Mouse (Mus musculus) lung, postnatal 0 days (tissue): ENCODE measurements around the gene Angpt4. TPM values are rescaled to one million over a fixed set of nuclear protein-coding genes. Genes with fewer than 3 reads are reported as not detected.

ENCODE experiments used
- ATAC-seq: fragments of 200-750 bp; cut with Nextera tagmentation; 2 replicates; pipeline ENCODE4 v1.8.0; 2017; ENCODE audit warnings: moderate library complexity
- DNase-seq: peaks from one replicate; pipeline ENCODE4 v3.0.0-alpha.2; 2016; ENCODE audit warnings: low spot score
- H3K27ac ChIP-seq: fragments of 300-500 bp; sonication (generic); 2 replicates; pipeline ENCODE4 v1.5.1; 2014; ENCODE audit warnings: antibody characterized with exemption, mild to moderate bottlenecking, low read length, mixed read lengths
- H3K27me3 ChIP-seq: fragments of 300-500 bp; sonication (generic); replicated peaks from 2 replicates; pipeline ENCODE4 v1.6.1; 2014; ENCODE audit warnings: low read length, mixed read lengths; ENCODE audit not compliant: insufficient read depth
- H3K36me3 ChIP-seq: fragments of 300-500 bp; sonication (generic); 2 replicates; pipeline ENCODE4 v1.6.1; 2014; ENCODE audit warnings: low read length, mixed read lengths; ENCODE audit not compliant: insufficient read depth
- H3K4me1 ChIP-seq: fragments of 300-500 bp; sonication (generic); 2 replicates; pipeline ENCODE4 v1.6.1; 2014; ENCODE audit warnings: antibody characterized with exemption, low read depth, low read length, mixed read lengths; ENCODE audit not compliant: insufficient read depth
- H3K4me2 ChIP-seq: fragments of 300-500 bp; sonication (generic); replicated peaks from 2 replicates; pipeline ENCODE4 v1.6.1; 2014; ENCODE audit warnings: low read depth, mild to moderate bottlenecking, low read length, moderate library complexity, mixed read lengths
- H3K4me3 ChIP-seq: fragments of 300-500 bp; sonication (generic); 2 replicates; pipeline ENCODE4 v1.5.1; 2014; ENCODE audit warnings: low read depth, low read length
- H3K9ac ChIP-seq: fragments of 300-500 bp; sonication (generic); replicated peaks from 2 replicates; pipeline ENCODE4 v1.6.1; 2014; ENCODE audit warnings: low read depth, mild to moderate bottlenecking
- H3K9me3 ChIP-seq: fragments of 300-500 bp; sonication (generic); 2 replicates; pipeline ENCODE4 v1.6.1; 2016; ENCODE audit warnings: low read length, mixed read lengths
- CTCF ChIP-seq: IDR thresholded peaks from 2 replicates; pipeline ENCODE4 v1.5.1; 2016; ENCODE audit warnings: antibody characterized with exemption, mild to moderate bottlenecking
- EP300 ChIP-seq: IDR thresholded peaks from 2 replicates; pipeline ENCODE4 v1.6.1; 2016; ENCODE audit warnings: antibody characterized with exemption, mild to moderate bottlenecking, control low read depth
- WGBS: fragments of 180-500 bp; shearing (Covaris S2); extraction: QIAGEN DNeasy Blood & Tissue Kit; methylation state at CpG from one replicate; pipeline ENCODE4 v1.1.7; 2014; 5-methylcytosine and 5-hydroxymethylcytosine counted together
- polyA plus RNA-seq: library from polyadenylated mRNA; unstranded; fragments of >200 nt; fragmentation: Nextera tagmentation; extraction: Ambion mirVana; gene quantifications from 2 replicates; pipeline ENCODE4 v1.2.1, GENCODE M21; 2015

Gene Angpt4
- polyA plus RNA-seq, 1 experiment from 2014 or later: 0.13 TPM

- no peak for DNase-seq
- 70% methylated on average over 3 of the region's 3 CpGs for WGBS
- H3K27me3 ChIP-seq: no peaks in the 10 kb centered on the region
- H3K4me2 ChIP-seq: no peak overlapping the region
- H3K4me3 ChIP-seq: no peak overlapping the region
- no peak overlapping the region for H3K27ac ChIP-seq
- no peak overlapping the region for H3K9ac ChIP-seq
- no peak for ATAC-seq
- TF ChIP-seq CTCF (no peak), EP300 (no peak)
- no peaks in the 10 kb centered on the region for H3K4me1 ChIP-seq
- no peaks in the 10 kb centered on the region for H3K9me3 ChIP-seq
- no peaks in the 10 kb centered on the region for H3K36me3 ChIP-seq
Measured at GRCm38 (mm10) chr2:151909386-151909785, 1.6 kb upstream of the Angpt4 start.

GRCm38 (mm10) chr2:151910498-151910897 lies 512 bp upstream of the Angpt4 start:
- Histone ChIP-seq H3K9me3 (no peaks in the 10 kb centered on the region), H3K36me3 (no peaks in the 10 kb centered on the region), H3K4me2 (no peak overlapping the region), H3K4me1 (no peaks in the 10 kb centered on the region), H3K27ac (no peak overlapping the region), H3K27me3 (no peaks in the 10 kb centered on the region), H3K9ac (no peak overlapping the region), H3K4me3 (no peak overlapping the region)
- 49% methylated on average over 5 of the region's 5 CpGs for WGBS
- no peak for TF ChIP-seq EP300
- TF ChIP-seq CTCF: no peak
- no peak for ATAC-seq
- DNase-seq: no peak

- ATAC-seq (no peak), DNase-seq (no peak)
- H3K4me3 ChIP-seq: no peak overlapping the region
- no peaks in the 10 kb centered on the region for H3K36me3 ChIP-seq
- H3K9me3 ChIP-seq: no peaks in the 10 kb centered on the region
- WGBS: 71% methylated on average over 3 of the region's 3 CpGs
- no peak overlapping the region for H3K27ac ChIP-seq
- H3K4me1 ChIP-seq: no peaks in the 10 kb centered on the region
- H3K9ac ChIP-seq: no peak overlapping the region
- no peak overlapping the region for H3K4me2 ChIP-seq
- no peaks in the 10 kb centered on the region for H3K27me3 ChIP-seq
- no peak for TF ChIP-seq CTCF
- no peak for TF ChIP-seq EP300
Measured at GRCm38 (mm10) chr2:151911751-151912150, 741 bp downstream of the Angpt4 start.

GRCm38 (mm10) chr2:151914120-151914519 lies 3.1 kb downstream of the Angpt4 start:
- H3K4me1 ChIP-seq: no peaks in the 10 kb centered on the region

GRCm38 (mm10) chr2:151915111-151915510 lies 4.1 kb downstream of the Angpt4 start:
- H3K9me3 ChIP-seq: no peaks in the 10 kb centered on the region
- TF ChIP-seq CTCF: no peak
- no peak for TF ChIP-seq EP300
- H3K27me3 ChIP-seq: no peaks in the 10 kb centered on the region
- no peak for ATAC-seq
- H3K36me3 ChIP-seq: no peaks in the 10 kb centered on the region
- no peak for DNase-seq
- 17% methylated on average over 2 of the region's 2 CpGs for WGBS
- H3K9ac ChIP-seq: no peak overlapping the region
- H3K27ac ChIP-seq: no peak overlapping the region
- H3K4me2 ChIP-seq: no peak overlapping the region
- no peaks in the 10 kb centered on the region for H3K4me1 ChIP-seq
- H3K4me3 ChIP-seq: no peak overlapping the region

More at GRCm38 (mm10) chr2:151914120-151914519, 3.1 kb downstream of the Angpt4 start:
- Histone ChIP-seq H3K9ac (no peak overlapping the region), H3K9me3 (no peaks in the 10 kb centered on the region), H3K4me2 (no peak overlapping the region), H3K36me3 (no peaks in the 10 kb centered on the region), H3K27me3 (no peaks in the 10 kb centered on the region), H3K27ac (no peak overlapping the region), H3K4me3 (no peak overlapping the region)
- TF ChIP-seq CTCF (no peak), EP300 (no peak)
- DNase-seq (no peak), ATAC-seq (no peak; the same call in 1 of the 2 replicates)
- WGBS: 68% methylated on average over 5 of the region's 5 CpGs

GRCm38 (mm10) chr2:151916061-151916831 lies 5.2 kb downstream of the Angpt4 start:
- ATAC-seq: peak; percentile 25; the same call in 1 of the 2 replicates
- peak; percentile 49 for DNase-seq

More at GRCm38 (mm10) chr2:151916061-151916831, 5.2 kb downstream of the Angpt4 start:
- no peak for TF ChIP-seq EP300
- no peak for TF ChIP-seq CTCF
- Histone ChIP-seq H3K9ac (no peak overlapping the region), H3K4me3 (no peak overlapping the region), H3K27me3 (no peaks in the 10 kb centered on the region), H3K4me2 (no peak overlapping the region), H3K4me1 (no peaks in the 10 kb centered on the region), H3K9me3 (no peaks in the 10 kb centered on the region), H3K36me3 (no peaks in the 10 kb centered on the region), H3K27ac (no peak overlapping the region)
- 38% methylated on average over 13 of the region's 13 CpGs for WGBS
